19 mouse cellular contexts compared by ENCODE assay signal in the genomic region with DNA sequence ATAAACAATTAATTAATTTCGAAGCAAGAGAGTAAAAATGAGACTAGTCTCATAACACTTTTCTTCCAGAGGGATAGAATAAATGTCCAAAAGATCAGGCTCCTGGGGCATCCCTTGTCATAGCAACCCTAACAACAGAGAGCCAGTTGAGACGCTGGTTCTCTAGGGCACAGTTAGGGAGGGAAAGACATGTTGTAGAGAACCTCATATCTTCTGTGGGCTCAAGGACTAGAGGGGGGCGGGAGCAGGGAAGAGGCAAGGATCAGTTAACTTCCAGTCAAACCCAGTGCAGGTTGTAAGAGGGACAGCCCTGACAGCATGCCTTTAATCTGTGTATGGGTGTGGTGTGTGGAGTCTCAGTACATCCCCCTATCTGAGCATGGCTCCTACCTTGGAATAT. TPM values are rescaled to one million over a fixed set of nuclear protein-coding genes. Genes with fewer than 3 reads are reported as not detected.
"Had no signal": no experiment of that assay in that cellular context is flagged by ENCODE, and none has a peak within 500 bp of the region (broad histone marks: within the 10 kb centered on the region; RNA-seq: fewer than 3 reads in every experiment).

No protein-coding gene starts in this region.

- ATAC-seq: liver, postnatal 0 days; lung, postnatal 0 days; midbrain, embryonic 13.5 days; midbrain, embryonic 15.5 days had no signal

- H3K4me1 ChIP-seq: liver, embryonic 15.5 days; lung, embryonic 15.5 days; megakaryocyte, embryonic 14.5 days; midbrain, embryonic 13.5 days; midbrain, embryonic 15.5 days; stomach, embryonic 15.5 days had no signal

- DNase-seq: liver, postnatal 0 days; lung, adult 2 months; lung, postnatal 14 days; lung, postnatal 36 days; right cerebral cortex, postnatal 14 days; thymus, adult 2 months; thymus, postnatal 25 days; thymus, postnatal 4 days had no signal

- H3K36me3 ChIP-seq: liver, embryonic 15.5 days; lung, embryonic 15.5 days; midbrain, embryonic 13.5 days; midbrain, embryonic 15.5 days; stomach, embryonic 15.5 days had no signal

- H3K27ac ChIP-seq: liver, embryonic 15.5 days; lung, embryonic 15.5 days; macrophage; midbrain, embryonic 13.5 days; midbrain, embryonic 15.5 days; stomach, embryonic 15.5 days; stomach, postnatal 0 days had no signal

- H3K9me3 ChIP-seq: liver, embryonic 15.5 days; lung, embryonic 15.5 days; midbrain, embryonic 13.5 days; midbrain, embryonic 15.5 days; stomach, embryonic 15.5 days had no signal

- H3K9ac ChIP-seq: liver, embryonic 15.5 days; liver, postnatal 0 days; lung, embryonic 15.5 days; midbrain, embryonic 13.5 days; midbrain, embryonic 15.5 days; stomach, embryonic 15.5 days had no signal

- H3K4me2 ChIP-seq: liver, embryonic 15.5 days; lung, embryonic 15.5 days; midbrain, embryonic 11.5 days; midbrain, embryonic 13.5 days; midbrain, embryonic 15.5 days; stomach, embryonic 15.5 days had no signal

- H3K4me3 ChIP-seq: liver, embryonic 15.5 days; lung, embryonic 15.5 days; megakaryocyte, embryonic 14.5 days; midbrain, embryonic 13.5 days; midbrain, embryonic 15.5 days; stomach, embryonic 15.5 days had no signal

- H3K27me3 ChIP-seq: liver, embryonic 15.5 days; lung, embryonic 15.5 days; megakaryocyte, embryonic 14.5 days; midbrain, embryonic 13.5 days; midbrain, embryonic 15.5 days; stomach, embryonic 15.5 days had no signal

RNA-seq across cellular contexts. Expression of a gene that starts 38.2 kb away (rescaled TPM):
- polyA plus RNA-seq: macrophage; spleen, adult 2 months had no signal
